Mouse (Mus musculus): Measurements from ENCODE around the gene Bricd5.

Bricd5 gene

GRCm38 (mm10) chr17:24488186-24488661 is 14.5 kb downstream of the Bricd5 start, which contains the start of gene Caskin1:
Gene Caskin1 (plus strand): TSS chr17:24488601.
- DNase-seq: peak; percentile 66

- peak; percentile 70 for DNase-seq
These were observed 15.1 kb downstream of the Bricd5 start for GRCm38 (mm10) chr17:24488662-24489264.

DNA sequence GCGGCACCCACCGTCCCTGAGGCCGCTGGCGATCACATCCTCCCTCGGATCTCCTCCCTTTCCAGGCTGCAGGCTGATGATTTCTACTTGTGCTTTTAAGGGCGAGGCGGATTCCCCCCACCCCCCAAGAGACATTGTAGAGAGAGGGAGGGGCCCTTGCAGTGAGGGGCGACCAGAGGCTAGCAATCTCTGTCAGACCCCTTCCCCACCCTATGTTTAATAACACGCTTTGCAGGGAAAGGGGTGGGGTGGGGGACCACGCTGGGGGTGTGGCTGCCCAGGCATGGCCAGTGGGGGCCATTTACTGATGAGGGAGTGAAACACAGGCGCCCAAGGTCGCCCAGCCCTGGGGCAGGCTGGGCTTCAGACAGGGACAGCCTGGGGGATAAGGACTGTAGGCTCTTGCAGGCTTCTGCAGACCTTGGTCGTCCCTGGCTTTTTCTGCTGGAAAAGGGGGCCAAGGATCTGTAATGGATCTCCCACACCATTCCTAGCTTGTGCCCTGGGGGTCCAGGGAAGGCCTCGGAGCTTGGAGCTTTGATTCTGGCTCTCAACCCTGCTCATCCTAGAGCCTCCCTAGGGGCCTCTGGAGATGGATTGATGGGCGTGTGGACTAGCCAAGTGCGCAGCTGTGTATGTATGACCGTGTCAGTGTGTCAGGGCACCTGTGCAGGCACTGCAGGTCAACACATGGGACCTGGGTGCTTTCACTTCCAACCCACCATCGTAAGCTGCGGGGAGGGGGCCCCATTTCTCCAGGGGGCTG is 15.8 kb downstream of the Bricd5 start:
- DNase-seq: no peak

GRCm38 (mm10) chr17:24490399-24490798 is 16.7 kb downstream of the Bricd5 start:
- no peak for DNase-seq

GRCm38 (mm10) chr17:24494627-24495335 is 21.1 kb downstream of the Bricd5 start:
- DNase-seq: no peak

DNA sequence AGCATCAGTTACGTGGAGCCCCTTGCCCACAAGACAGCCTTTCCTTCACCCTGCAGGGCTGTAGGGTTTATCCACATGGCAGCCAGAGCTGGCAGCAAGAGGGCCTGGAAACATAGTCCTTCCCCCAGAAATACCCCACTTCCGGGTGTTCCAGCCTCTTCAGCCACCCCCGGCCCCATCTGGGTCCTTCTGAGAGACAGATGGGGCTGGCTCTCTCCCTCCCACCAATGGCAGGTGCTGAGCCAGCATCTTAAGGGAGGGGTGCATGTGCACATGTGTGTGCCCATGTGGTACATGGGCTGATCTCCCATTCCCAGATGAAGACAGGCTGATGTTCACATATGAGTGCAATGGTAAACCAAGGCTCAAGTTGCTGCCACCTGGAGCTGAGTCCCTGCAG is 21.8 kb downstream of the Bricd5 start:
- DNase-seq: peak; percentile 79

- no peak for DNase-seq
These were observed 22.3 kb downstream of the Bricd5 start for GRCm38 (mm10) chr17:24496026-24496425.

GRCm38 (mm10) chr17:24502208-24502607 is 28.5 kb downstream of the Bricd5 start:
- DNase-seq: no peak

DNA sequence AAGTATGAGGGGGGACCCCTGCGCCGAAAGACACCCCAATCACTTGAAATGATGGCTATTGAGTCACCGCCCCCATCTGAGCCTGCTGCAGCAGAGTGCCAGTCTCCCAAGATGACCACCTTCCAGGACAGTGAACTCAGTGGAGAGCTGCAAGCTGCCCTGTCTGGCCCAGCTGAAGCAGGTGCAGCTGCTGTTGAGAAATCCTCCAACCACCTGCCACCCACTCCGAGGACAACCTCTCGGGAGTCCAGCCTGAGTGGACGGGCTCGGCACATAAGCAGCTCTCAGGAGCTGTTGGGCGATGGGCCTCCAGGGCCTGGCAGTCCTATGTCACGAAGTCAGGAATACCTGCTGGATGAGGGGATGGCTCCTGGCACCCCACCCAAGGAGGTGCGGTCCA is 30.4 kb downstream of the Bricd5 start:
- DNase-seq: no peak

- DNase-seq: no peak
These were observed 31.7 kb downstream of the Bricd5 start for GRCm38 (mm10) chr17:24505286-24505955.

DNA sequence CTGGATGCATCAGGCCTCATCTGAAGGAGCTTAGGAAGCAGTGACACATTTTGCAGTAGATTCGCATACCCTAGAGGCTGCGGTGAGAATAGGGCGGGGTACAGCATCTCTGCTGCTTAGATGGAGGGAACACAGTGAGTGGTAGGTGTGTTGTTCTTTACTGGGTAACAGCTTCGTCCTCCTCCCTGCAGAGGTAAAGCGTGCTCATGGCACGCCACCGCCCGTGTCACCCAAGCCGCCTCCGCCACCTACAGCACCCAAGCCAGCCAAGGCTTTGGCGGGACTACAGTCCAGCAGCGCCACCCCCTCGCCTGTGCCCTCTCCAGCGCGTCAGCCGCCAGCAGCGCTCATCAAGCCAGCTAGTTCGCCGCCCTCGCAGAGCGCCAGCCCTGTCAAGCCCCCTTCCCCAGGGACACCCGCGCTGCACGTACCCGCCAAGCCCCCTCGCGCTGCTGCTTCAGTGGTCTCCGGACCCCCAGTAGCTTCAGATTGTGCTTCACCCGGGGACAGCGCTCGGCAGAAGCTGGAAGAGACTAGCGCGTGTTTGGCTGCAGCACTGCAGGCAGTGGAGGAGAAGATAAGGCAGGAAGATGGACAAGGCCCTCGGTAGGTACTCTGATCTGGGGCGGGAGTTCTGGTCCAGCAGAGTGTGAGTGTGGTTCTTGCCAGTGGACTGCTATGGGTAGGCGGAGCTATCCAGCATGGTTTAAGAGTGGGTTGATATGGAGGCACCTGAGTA is 32.8 kb downstream of the Bricd5 start:
- peak; percentile 80 for DNase-seq

DNA sequence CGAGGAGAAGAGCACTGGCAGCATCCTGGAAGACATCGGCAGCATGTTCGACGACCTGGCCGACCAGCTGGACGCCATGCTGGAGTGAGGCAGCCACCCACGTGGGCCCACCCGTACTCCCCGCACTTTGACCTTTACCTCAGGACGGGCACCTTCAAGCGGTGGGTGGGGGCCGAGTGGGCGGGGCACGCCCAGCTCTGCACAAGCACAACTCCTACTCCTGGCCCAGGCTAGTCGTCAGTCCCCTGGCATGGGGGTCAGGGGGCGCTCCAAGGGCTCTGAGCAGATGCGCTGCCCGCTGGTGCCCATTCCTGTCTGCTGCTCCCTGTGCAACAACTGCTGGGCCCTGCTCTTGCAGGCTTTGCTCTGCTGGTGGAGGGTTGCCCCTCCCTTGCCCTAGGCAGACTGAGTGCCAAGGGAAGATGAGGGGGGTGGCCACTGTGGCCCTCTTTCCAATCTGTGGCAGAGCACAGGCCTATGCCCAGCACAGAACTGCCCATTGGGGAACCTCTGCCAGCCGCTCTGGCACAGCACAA is 33.5 kb downstream of the Bricd5 start:
- no peak for DNase-seq

DNA sequence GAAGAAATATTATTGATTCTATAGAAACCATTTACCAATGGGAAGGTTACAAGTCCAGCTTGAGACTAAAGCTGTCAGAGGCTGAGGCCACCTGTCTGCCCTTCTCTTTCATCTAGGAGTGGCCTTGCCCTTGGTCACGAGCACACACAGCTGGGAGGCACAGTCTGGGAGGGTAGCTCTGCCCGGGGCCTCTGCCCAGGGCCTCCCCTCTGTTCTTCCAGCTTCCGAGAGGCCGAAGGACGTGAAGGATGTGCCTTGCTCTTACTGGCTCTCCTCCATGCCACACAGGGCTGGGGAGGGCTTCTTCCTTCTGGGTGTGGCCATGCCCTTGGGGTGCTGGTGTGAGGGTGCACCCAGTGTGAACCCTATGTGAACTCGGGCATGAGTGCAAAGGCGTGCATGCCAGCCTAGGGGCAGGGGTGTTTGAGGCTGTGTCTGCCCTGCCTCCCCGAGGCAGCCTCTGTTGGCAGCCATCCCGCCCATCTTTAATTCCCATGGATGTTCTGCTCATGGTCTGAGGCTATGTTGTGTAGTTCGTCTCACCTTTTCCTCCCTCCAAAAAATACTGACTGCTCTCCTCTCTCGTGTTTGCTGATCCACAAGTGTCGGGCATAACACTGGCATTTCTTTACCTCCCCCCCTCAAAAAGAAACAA is 34.2 kb downstream of the Bricd5 start:
- DNase-seq: no peak

DNA sequence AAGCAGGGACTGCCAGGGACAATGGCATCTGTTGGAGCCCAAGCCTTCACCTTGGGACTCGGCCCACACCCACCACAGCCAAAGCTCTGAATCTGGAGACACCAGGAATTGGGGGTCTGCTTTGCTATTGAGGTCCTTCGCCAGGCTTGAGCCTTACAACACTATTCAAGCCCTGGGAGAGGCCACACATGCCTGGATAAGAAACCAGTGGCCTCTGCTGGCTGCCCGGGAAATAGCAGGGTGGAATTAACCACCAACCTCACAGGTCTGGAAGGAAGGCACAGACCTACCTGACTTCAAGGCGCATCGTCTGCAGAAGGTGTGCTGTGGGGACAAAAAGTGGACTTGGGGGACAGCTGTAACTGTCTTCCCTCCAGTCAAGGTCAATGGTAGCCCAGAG is 39.9 kb downstream of the Bricd5 start:
- DNase-seq: no peak

DNA sequence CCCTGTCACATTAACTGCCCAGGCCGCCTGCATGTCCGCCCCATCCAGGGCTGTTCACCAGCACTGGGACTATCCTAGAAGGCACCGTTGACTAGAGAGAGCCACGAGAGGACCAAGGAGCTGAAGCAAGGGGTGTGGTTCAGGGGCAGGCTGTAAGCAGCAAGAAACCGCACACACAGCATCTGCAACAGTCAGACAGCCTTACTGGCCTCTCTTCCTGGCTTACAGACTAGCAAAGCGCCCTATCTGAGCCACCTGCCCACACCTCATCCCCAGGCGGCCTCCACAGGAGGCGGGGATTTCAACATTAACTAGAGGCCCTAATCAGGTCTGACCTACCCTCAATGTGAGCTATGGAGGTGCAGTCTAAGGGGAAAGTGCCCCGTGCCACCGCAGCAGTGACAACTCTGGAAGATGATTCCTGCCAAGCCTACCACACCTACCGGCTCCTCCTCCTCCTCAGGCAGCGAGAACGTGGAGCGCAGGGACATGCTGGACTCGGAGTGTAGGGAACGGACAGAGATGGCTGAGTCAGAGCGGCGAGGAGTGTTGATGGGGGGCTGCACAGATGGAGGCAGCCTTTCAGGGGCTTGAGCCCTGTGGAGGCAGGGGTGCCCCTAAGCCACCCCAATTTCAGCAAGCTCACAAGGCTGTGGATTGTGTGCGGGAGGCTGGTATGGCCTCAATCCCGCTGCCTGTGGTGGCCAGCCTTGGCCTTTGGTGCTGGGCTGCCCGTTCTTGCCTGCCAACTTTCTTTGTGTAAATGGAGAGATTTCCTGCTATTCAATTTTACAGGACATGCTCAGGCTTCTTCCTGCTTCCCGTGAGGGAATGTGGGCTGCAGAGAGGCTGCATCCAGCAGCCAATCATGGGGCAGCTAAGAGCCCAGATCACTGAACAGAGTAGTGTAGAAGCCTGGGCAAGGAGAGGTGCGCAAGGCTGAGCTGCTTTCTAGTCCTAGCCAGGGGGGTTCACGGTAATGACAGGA is 40.9 kb downstream of the Bricd5 start:
- DNase-seq: no peak

DNA sequence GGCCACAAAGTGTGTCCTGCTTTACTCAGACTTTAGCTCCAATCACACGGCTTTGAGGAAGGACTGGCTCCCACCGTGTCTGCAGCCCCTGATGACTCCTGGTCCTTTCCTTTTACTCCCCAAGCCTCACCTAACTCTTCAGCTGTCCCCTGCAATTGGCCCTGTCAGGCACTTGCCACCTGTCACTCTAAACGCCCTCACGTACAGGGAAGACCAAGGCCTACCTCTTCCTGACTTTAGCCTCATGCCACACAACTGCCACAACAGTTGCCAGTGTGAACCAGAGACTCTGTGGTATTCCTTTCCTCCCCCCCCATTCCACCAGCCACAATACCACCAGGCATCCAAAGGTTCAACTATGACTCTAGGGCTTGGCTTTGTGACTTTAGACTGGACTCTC is 46.8 kb downstream of the Bricd5 start:
- DNase-seq: no peak

- no peak for DNase-seq
These were observed 51.0 kb downstream of the Bricd5 start for GRCm38 (mm10) chr17:24524734-24525133.
